Comparison of ENCODE assay signal across 16 mouse cellular contexts in the genomic region with DNA sequence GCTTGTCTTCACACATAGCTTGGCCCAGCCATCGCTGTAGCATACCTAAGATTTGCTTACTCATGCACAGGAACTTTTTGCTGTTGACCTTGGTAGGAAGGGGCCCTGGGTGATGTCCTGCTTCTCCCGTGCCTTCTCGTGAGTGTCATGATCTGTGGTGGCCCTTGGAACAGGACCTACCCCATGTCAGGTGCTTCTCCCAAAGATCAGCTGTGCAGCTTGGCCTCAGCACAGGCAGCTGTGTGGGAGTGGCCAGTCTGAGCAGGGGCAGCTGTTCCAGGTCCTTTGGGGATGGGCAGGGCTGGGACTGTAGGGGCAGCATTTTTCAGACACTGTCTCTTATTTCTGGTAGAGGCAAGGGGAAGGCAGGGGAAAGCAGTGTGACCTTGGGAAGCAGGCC. TPM values are rescaled to one million over a fixed set of nuclear protein-coding genes. Genes with fewer than 3 reads are reported as not detected.
DNase-seq lines count a peak whose midpoint lies in the region; ATAC-seq lines count a peak whose summit lies in the region.
"Had no signal": no experiment of that assay in that cellular context is flagged by ENCODE, and none has a peak within 500 bp of the region (broad histone marks: within the 10 kb centered on the region; RNA-seq: fewer than 3 reads in every experiment).

No protein-coding gene starts in this region.

- H3K27ac ChIP-seq in embryonic facial prominence, embryonic 14.5 days (replicated peaks; ENCODE audit: low read depth, low read length) = no peak overlapping the region
- H3K27ac ChIP-seq in forebrain, embryonic 11.5 days (ENCODE audit: low read depth, low read length) = no peak overlapping the region
- H3K27ac ChIP-seq: hindbrain, embryonic 15.5 days; left cerebral cortex, adult 2 months had no signal

- DNase-seq in kidney, postnatal 4 days = peak; percentile 53 to 65
- no peak for DNase-seq in kidney, adult 9 months
- peak; percentile 36 for DNase-seq in MN1 (ENCODE audit: low spot score)
- peak; percentile 64 for DNase-seq in embryonic facial prominence, embryonic 14.5 days (ENCODE audit: low spot score)
- DNase-seq in heart, postnatal 4 days = peak; percentile 51
- no peak for DNase-seq in forebrain, embryonic 11.5 days (ENCODE audit: low spot score)
- no peak for DNase-seq in cerebellum, adult 8-10 months
- DNase-seq: adrenal gland, adult 8-10 months; cerebellum, postnatal 10 days; forebrain, postnatal 0 days had no signal

- no peaks in the 10 kb centered on the region for H3K4me1 ChIP-seq in embryonic facial prominence, embryonic 14.5 days (ENCODE audit: control insufficient read depth, insufficient read depth, low read length)
- H3K4me1 ChIP-seq in forebrain, embryonic 11.5 days (replicated peaks; ENCODE audit: control insufficient read depth, insufficient read depth, low read length) = no peaks in the 10 kb centered on the region
- H3K4me1 ChIP-seq: hindbrain, embryonic 15.5 days had no signal

- ATAC-seq in embryonic facial prominence, embryonic 14.5 days (ENCODE audit: low read depth) = peak; percentile 81
- ATAC-seq in forebrain, embryonic 11.5 days (replicated peaks; ENCODE audit: low FRiP score) = no peak
- ATAC-seq in frontal cortex, adult (ENCODE audit: low TSS enrichment) = no peak
- ATAC-seq: forebrain, postnatal 0 days had no signal

- no peaks in the 10 kb centered on the region for H3K9me3 ChIP-seq in embryonic facial prominence, embryonic 14.5 days (ENCODE audit: control insufficient read depth, low read length)
- H3K9me3 ChIP-seq in forebrain, embryonic 11.5 days (ENCODE audit: control insufficient read depth, low read length) = no peaks in the 10 kb centered on the region
- H3K9me3 ChIP-seq: hindbrain, embryonic 15.5 days had no signal

- H3K36me3 ChIP-seq in embryonic facial prominence, embryonic 14.5 days (ENCODE audit: control insufficient read depth, insufficient read depth, low read length) = peaks cover 17% of the 10 kb centered on the region
- no peaks in the 10 kb centered on the region for H3K36me3 ChIP-seq in forebrain, embryonic 11.5 days (ENCODE audit: control insufficient read depth, insufficient read depth, low read length)

- WGBS in embryonic facial prominence, embryonic 14.5 days = 78% methylated on average over 3 of the region's 3 CpGs
- WGBS in forebrain, embryonic 11.5 days = 88% methylated on average over 3 of the region's 3 CpGs

- no peak overlapping the region for H3K4me3 ChIP-seq in embryonic facial prominence, embryonic 14.5 days (ENCODE audit: low read depth, low read length)
- no peak overlapping the region for H3K4me3 ChIP-seq in forebrain, embryonic 11.5 days (ENCODE audit: low read depth, low read length)
- H3K4me3 ChIP-seq: hindbrain, embryonic 15.5 days; left cerebral cortex, adult 2 months had no signal

- H3K9ac ChIP-seq in embryonic facial prominence, embryonic 14.5 days (ENCODE audit: low read depth, low read length) = no peak overlapping the region
- no peak overlapping the region for H3K9ac ChIP-seq in forebrain, embryonic 11.5 days (ENCODE audit: low read length)
- H3K9ac ChIP-seq: forebrain, postnatal 0 days; hindbrain, embryonic 15.5 days had no signal

- no peaks in the 10 kb centered on the region for H3K27me3 ChIP-seq in embryonic facial prominence, embryonic 14.5 days (replicated peaks; ENCODE audit: control insufficient read depth, insufficient read depth, low read length)
- H3K27me3 ChIP-seq in forebrain, embryonic 11.5 days (ENCODE audit: control insufficient read depth, insufficient read depth, low read length) = no peaks in the 10 kb centered on the region
- H3K27me3 ChIP-seq: hindbrain, embryonic 15.5 days had no signal

- H3K4me2 ChIP-seq in embryonic facial prominence, embryonic 14.5 days (ENCODE audit: low read depth, low read length) = no peak overlapping the region
- no peak overlapping the region for H3K4me2 ChIP-seq in forebrain, embryonic 11.5 days (ENCODE audit: low read depth, low read length, severe bottlenecking)
- H3K4me2 ChIP-seq: hindbrain, embryonic 15.5 days had no signal

RNA-seq across cellular contexts. Expression of a gene that starts 14.5 kb away (rescaled TPM):
- polyA plus RNA-seq in embryonic facial prominence, embryonic 14.5 days (2014; fragmentation: Nextera tagmentation; extraction: Ambion mirVana) = 7.2 and 7.3 TPM in 2 replicates
- total RNA-seq in heart, postnatal 4 days (2021) = 10 to 100 TPM; 24.2 to 26.4 TPM
- 4.5 and 5.3 TPM in 2 replicates for polyA plus RNA-seq in forebrain, embryonic 11.5 days (2014; fragmentation: Nextera tagmentation; extraction: Ambion mirVana)

RNA-seq across cellular contexts. Expression of a gene that starts 32.5 kb away (rescaled TPM):
- polyA plus RNA-seq in embryonic facial prominence, embryonic 14.5 days (2014; fragmentation: Nextera tagmentation; extraction: Ambion mirVana) = 14.7 and 15.8 TPM in 2 replicates
- total RNA-seq in heart, postnatal 4 days (2021) = 1 to 10 TPM; 8.9 to 9.5 TPM
- polyA plus RNA-seq in forebrain, embryonic 11.5 days (2014; fragmentation: Nextera tagmentation; extraction: Ambion mirVana) = 21.0 and 22.4 TPM in 2 replicates

RNA-seq across cellular contexts. Expression of a gene that starts 38.4 kb away (rescaled TPM):
- not detected in 2 replicates for polyA plus RNA-seq in embryonic facial prominence, embryonic 14.5 days (2014; fragmentation: Nextera tagmentation; extraction: Ambion mirVana)
- total RNA-seq in heart, postnatal 4 days (2021) = not detected
- polyA plus RNA-seq in forebrain, embryonic 11.5 days (2014; fragmentation: Nextera tagmentation; extraction: Ambion mirVana) = not detected in 2 replicates
- total RNA-seq: adrenal gland, adult 8-10 months; forebrain, postnatal 0 days; left cerebral cortex, adult 2 months; MEL had no signal
- polyA plus RNA-seq: forebrain, postnatal 0 days; hindbrain, embryonic 15.5 days; lung, embryonic 16.5 days; spleen, adult 2 months had no signal

RNA-seq across cellular contexts. Expression of a gene that starts 53.0 kb away (rescaled TPM):
- polyA plus RNA-seq in embryonic facial prominence, embryonic 14.5 days (2014; fragmentation: Nextera tagmentation; extraction: Ambion mirVana) = 16.0 and 20.2 TPM in 2 replicates
- 10 to 100 TPM in 1 of 2 experiments, 1 to 10 TPM in 1; 9.8 to 10.2 TPM for total RNA-seq in heart, postnatal 4 days (2021)
- 16.5 and 20.7 TPM in 2 replicates for polyA plus RNA-seq in forebrain, embryonic 11.5 days (2014; fragmentation: Nextera tagmentation; extraction: Ambion mirVana)

Comparison
In these comparisons a context has a peak if more than half of its experiments do, and no peak if none do; other contexts are left out.
1. DNase-seq: peak in kidney, postnatal 4 days (2 of 2), MN1 (single experiment), embryonic facial prominence, embryonic 14.5 days (single experiment) and heart, postnatal 4 days (single experiment); none in kidney, adult 9 months (single experiment), forebrain, embryonic 11.5 days (single experiment) and cerebellum, adult 8-10 months (single experiment).